Mouse (Mus musculus) ES-Bruce4 (cell line): ENCODE data around the gene Ppp2r5e. TPM values are rescaled to one million over a fixed set of nuclear protein-coding genes. Genes with fewer than 3 reads are reported as not detected.

ENCODE experiments used
- H3K27ac ChIP-seq: 2 replicates; pipeline ENCODE4 v1.5.1; 2012; ENCODE audit warnings: low read length, inconsistent platforms; ENCODE audit not compliant: insufficient read depth
- H3K27me3 ChIP-seq: 2 replicates; pipeline ENCODE4 v1.6.1; 2012; ENCODE audit warnings: mild to moderate bottlenecking, low read length, inconsistent platforms; ENCODE audit not compliant: control insufficient read depth, poor library complexity, insufficient read depth, severe bottlenecking
- H3K36me3 ChIP-seq: 2 replicates; pipeline ENCODE4 v1.6.1; 2012; ENCODE audit warnings: inconsistent platforms, mild to moderate bottlenecking, low read length, moderate library complexity; ENCODE audit not compliant: control insufficient read depth, poor library complexity, insufficient read depth, severe bottlenecking
- H3K4me1 ChIP-seq: one replicate; pipeline ENCODE4 v1.8.1; 2011; ENCODE audit warnings: low read length; ENCODE audit not compliant: control insufficient read depth, insufficient read depth
- H3K4me3 ChIP-seq: 2 replicates; pipeline ENCODE4 v1.5.1; 2011; ENCODE audit warnings: low read depth, mild to moderate bottlenecking, low read length
- H3K9ac ChIP-seq: 2 replicates; pipeline ENCODE4 v1.6.1; 2012; ENCODE audit warnings: low read depth, mild to moderate bottlenecking, inconsistent platforms; ENCODE audit not compliant: poor library complexity, severe bottlenecking
- H3K9me3 ChIP-seq: replicated peaks from 2 replicates; pipeline ENCODE4 v1.6.1; 2012; ENCODE audit warnings: mild to moderate bottlenecking, low read length, inconsistent platforms; ENCODE audit not compliant: control insufficient read depth, poor library complexity, insufficient read depth, severe bottlenecking
- CTCF ChIP-seq: IDR thresholded peaks from one replicate; pipeline ENCODE4 v1.8.1; 2011; ENCODE audit warnings: low read depth, low read length
- EP300 ChIP-seq: IDR thresholded peaks from 2 replicates; pipeline ENCODE4 v1.6.1; 2011; ENCODE audit warnings: low read depth, low read length; ENCODE audit not compliant: insufficient read depth
- POLR2A ChIP-seq: IDR thresholded peaks from one replicate; pipeline ENCODE4 v1.8.1; 2011; ENCODE audit warnings: low read length; ENCODE audit not compliant: insufficient read depth
- polyA plus RNA-seq: library from polyadenylated mRNA; stranded (reverse); fragments of >200 nt; gene quantifications from 2 replicates; pipeline ENCODE4 v1.2.4, GENCODE M21; 2011; ENCODE audit warnings: low read depth; ENCODE audit not compliant: missing spikeins, insufficient read depth, insufficient read length

Gene Ppp2r5e
- polyA plus RNA-seq, 1 experiment, result 51.0 TPM

- TF ChIP-seq CTCF (no peak), POLR2A (no peak), EP300 (no peak)
- H3K36me3 ChIP-seq, result no peaks in the 10 kb centered on the region
- H3K4me3 ChIP-seq, result no peak overlapping the region
- H3K27me3 ChIP-seq, result no peaks in the 10 kb centered on the region
- H3K9ac ChIP-seq, result no peak overlapping the region
- no peak overlapping the region for H3K27ac ChIP-seq
- H3K9me3 ChIP-seq, result no peaks in the 10 kb centered on the region
- no peaks in the 10 kb centered on the region for H3K4me1 ChIP-seq
Measured at GRCm38 (mm10) chr12:75548999-75549398, 47.0 kb downstream of the Ppp2r5e start.

DNA sequence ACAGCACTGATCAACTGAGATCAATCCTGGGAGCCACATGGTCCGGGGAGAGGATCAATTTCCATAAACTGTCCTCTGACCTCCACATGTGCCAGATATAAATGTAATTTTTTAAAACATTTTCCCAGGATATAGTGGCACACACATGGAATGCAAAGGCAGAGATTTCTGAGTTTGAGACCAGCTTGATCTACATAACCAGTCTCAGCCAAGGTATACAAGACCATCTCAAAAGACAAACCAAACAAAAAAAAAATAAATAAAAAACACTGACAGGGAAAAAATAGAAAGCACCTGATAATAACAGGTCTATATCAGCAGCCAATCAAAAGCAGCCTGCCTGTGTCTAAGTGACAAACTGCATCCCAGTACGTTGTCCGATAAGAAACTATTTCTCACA lies 48.9 kb downstream of the Ppp2r5e start:
- H3K9me3 ChIP-seq, result no peaks in the 10 kb centered on the region
- no peaks in the 10 kb centered on the region for H3K4me1 ChIP-seq
- no peak overlapping the region for H3K9ac ChIP-seq
- H3K27me3 ChIP-seq, result no peaks in the 10 kb centered on the region
- no peak overlapping the region for H3K27ac ChIP-seq
- no peak for TF ChIP-seq CTCF
- no peak for TF ChIP-seq POLR2A
- no peak for TF ChIP-seq EP300
- no peaks in the 10 kb centered on the region for H3K36me3 ChIP-seq
- H3K4me3 ChIP-seq, result no peak overlapping the region

DNA sequence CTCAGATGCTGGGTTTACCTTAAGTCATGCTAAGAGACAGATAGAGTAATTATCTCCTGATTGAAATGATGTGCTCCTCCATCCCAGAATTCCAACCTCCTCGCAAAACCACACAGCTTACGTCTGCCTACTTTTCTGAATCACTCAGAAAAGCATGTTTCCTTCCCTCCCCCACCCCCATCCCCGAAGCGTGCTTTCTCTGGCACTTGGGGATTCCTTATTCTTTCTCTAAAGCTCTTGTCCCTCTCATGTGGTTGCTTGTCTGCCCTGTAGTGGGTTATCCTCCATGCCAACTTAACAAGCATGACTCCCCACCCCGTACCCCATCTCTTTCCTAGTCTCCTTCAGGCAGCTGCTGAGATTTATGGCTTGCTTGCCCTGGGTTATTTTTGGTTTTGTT lies 49.8 kb downstream of the Ppp2r5e start:
- Histone ChIP-seq H3K4me3 (no peak overlapping the region), H3K36me3 (no peaks in the 10 kb centered on the region), H3K9me3 (no peaks in the 10 kb centered on the region), H3K4me1 (peaks cover 3% of the 10 kb centered on the region), H3K27ac (no peak overlapping the region), H3K27me3 (no peaks in the 10 kb centered on the region), H3K9ac (no peak overlapping the region)
- TF ChIP-seq POLR2A (no peak), CTCF (no peak), EP300 (no peak)

- Histone ChIP-seq H3K4me1 (peaks cover 3% of the 10 kb centered on the region), H3K4me3 (no peak overlapping the region), H3K36me3 (no peaks in the 10 kb centered on the region), H3K9ac (no peak overlapping the region), H3K27me3 (no peaks in the 10 kb centered on the region), H3K9me3 (no peaks in the 10 kb centered on the region), H3K27ac (no peak overlapping the region)
- no peak for TF ChIP-seq EP300
- no peak for TF ChIP-seq POLR2A
- TF ChIP-seq CTCF, result no peak
Measured at GRCm38 (mm10) chr12:75545431-75545925, 50.6 kb downstream of the Ppp2r5e start.

DNA sequence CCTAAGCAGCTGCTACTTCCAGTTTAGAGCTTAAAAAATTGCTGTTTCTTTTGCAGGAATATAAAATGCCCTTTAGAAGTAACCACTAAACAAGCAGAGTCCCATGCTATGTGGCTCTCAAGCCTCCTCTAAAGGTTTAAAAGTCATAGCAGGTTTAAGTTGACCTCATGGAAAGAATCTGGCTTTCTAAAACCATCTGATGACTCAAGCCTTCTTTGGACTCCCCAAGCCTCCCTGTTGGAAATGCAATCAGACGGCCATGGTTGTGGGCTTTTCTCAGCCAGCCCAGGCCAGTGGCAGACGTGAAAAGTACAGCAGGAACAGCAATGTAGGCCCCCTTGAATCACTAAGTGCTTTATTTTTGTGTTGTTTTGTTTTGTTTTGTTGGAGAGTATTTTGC lies 51.4 kb downstream of the Ppp2r5e start:
- peaks cover 3% of the 10 kb centered on the region for H3K4me1 ChIP-seq
- no peaks in the 10 kb centered on the region for H3K27me3 ChIP-seq
- no peak overlapping the region for H3K9ac ChIP-seq
- no peaks in the 10 kb centered on the region for H3K9me3 ChIP-seq
- no peak for TF ChIP-seq CTCF
- no peak for TF ChIP-seq POLR2A
- TF ChIP-seq EP300, result no peak
- no peak overlapping the region for H3K27ac ChIP-seq
- no peak overlapping the region for H3K4me3 ChIP-seq
- H3K36me3 ChIP-seq, result no peaks in the 10 kb centered on the region

GRCm38 (mm10) chr12:75544259-75544658 lies 51.8 kb downstream of the Ppp2r5e start:
- H3K27ac ChIP-seq, result no peak overlapping the region
- TF ChIP-seq POLR2A (no peak), CTCF (no peak), EP300 (no peak)
- no peaks in the 10 kb centered on the region for H3K36me3 ChIP-seq
- peaks cover 3% of the 10 kb centered on the region for H3K4me1 ChIP-seq
- H3K27me3 ChIP-seq, result no peaks in the 10 kb centered on the region
- H3K4me3 ChIP-seq, result no peak overlapping the region
- no peak overlapping the region for H3K9ac ChIP-seq
- H3K9me3 ChIP-seq, result no peaks in the 10 kb centered on the region
